Mouse (Mus musculus) c-Kit-positive CD71-positive TER-119-positive erythroid progenitor cells, embryonic 14.5 days (primary cell): Measurements from ENCODE around the gene Tanc1.

Experiments
- DNase-seq: peaks from one replicate; pipeline ENCODE4 v3.0.0-alpha.2; 2013; ENCODE audit warnings: low spot score

Gene Tanc1

GRCm38 (mm10) chr2:59718601-59719416, 107.0 kb downstream of the Tanc1 start:
- no peak for DNase-seq

GRCm38 (mm10) chr2:59719831-59720230, 108.0 kb downstream of the Tanc1 start:
- no peak for DNase-seq

- DNase-seq: no peak
Observed at GRCm38 (mm10) chr2:59721119-59721518, 109.3 kb downstream of the Tanc1 start.

- DNase-seq: no peak
Observed at GRCm38 (mm10) chr2:59721758-59722157, 109.9 kb downstream of the Tanc1 start.

GRCm38 (mm10) chr2:59723311-59723710, 111.5 kb downstream of the Tanc1 start:
- no peak for DNase-seq

GRCm38 (mm10) chr2:59725518-59726185, 113.8 kb downstream of the Tanc1 start:
- DNase-seq: no peak

- DNase-seq: no peak
Observed at GRCm38 (mm10) chr2:59731831-59732230, 120.0 kb downstream of the Tanc1 start.

- DNase-seq: no peak
Observed at GRCm38 (mm10) chr2:59733410-59733809, 121.6 kb downstream of the Tanc1 start.

- no peak for DNase-seq
Observed at GRCm38 (mm10) chr2:59736401-59736898, 124.6 kb downstream of the Tanc1 start.

GRCm38 (mm10) chr2:59737368-59737767, 125.5 kb downstream of the Tanc1 start:
- no peak for DNase-seq

- DNase-seq: no peak
Observed at GRCm38 (mm10) chr2:59738356-59738755, 126.5 kb downstream of the Tanc1 start.

GRCm38 (mm10) chr2:59739036-59739435, 127.2 kb downstream of the Tanc1 start:
- no peak for DNase-seq

- DNase-seq: no peak
Observed at GRCm38 (mm10) chr2:59742500-59743116, 130.8 kb downstream of the Tanc1 start.

- DNase-seq: peak; percentile 32
Observed at GRCm38 (mm10) chr2:59745428-59745827, 133.6 kb downstream of the Tanc1 start.

- DNase-seq: peak; percentile 8
Observed at GRCm38 (mm10) chr2:59746070-59746469, 134.2 kb downstream of the Tanc1 start.

- no peak for DNase-seq
Observed at GRCm38 (mm10) chr2:59747757-59748156, 135.9 kb downstream of the Tanc1 start.

GRCm38 (mm10) chr2:59749371-59749770, 137.5 kb downstream of the Tanc1 start:
- DNase-seq: no peak

GRCm38 (mm10) chr2:59751172-59751571, 139.3 kb downstream of the Tanc1 start:
- DNase-seq: no peak

GRCm38 (mm10) chr2:59752148-59752547, 140.3 kb downstream of the Tanc1 start:
- DNase-seq: no peak

- no peak for DNase-seq
Observed at GRCm38 (mm10) chr2:59752766-59753165, 140.9 kb downstream of the Tanc1 start.

GRCm38 (mm10) chr2:59756137-59756753, 144.4 kb downstream of the Tanc1 start:
- DNase-seq: no peak

- DNase-seq: no peak
Observed at GRCm38 (mm10) chr2:59757015-59757414, 145.2 kb downstream of the Tanc1 start.
